Comparison of ENCODE assay signal across 13 mouse cellular contexts in the genomic region with DNA sequence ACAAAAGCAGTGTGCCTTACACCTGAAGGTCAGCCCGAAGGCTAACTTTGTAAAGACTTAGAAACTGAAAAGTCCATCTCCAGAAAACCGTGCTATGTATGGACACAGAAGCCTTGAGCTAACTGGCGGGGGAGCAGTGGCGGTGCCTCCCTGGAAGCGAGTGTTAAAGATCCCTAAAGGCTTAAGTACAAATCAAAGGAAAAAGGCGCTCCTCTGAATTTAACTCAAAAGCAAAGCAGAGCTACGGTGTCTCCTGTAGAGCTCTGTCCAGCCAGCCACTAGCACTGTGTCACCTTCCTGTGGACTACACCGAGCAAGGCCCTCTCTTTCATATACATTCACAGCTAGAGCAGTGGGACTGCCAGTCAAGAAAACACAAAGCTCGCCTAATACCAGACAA.
"Had no signal": no experiment of that assay in that cellular context is flagged by ENCODE, and none has a peak within 500 bp of the region (broad histone marks: within the 10 kb centered on the region; RNA-seq: fewer than 3 reads in every experiment).

No protein-coding gene starts in this region.

- H3K4me3 ChIP-seq: kidney, embryonic 15.5 days; limb, embryonic 13.5 days had no signal

- H3K9me3 ChIP-seq: kidney, embryonic 15.5 days; limb, embryonic 13.5 days had no signal

- H3K4me2 ChIP-seq: kidney, embryonic 15.5 days; limb, embryonic 13.5 days had no signal

- ATAC-seq: intestine, embryonic 16.5 days had no signal

- H3K27me3 ChIP-seq: kidney, embryonic 15.5 days; limb, embryonic 13.5 days had no signal

- DNase-seq: kidney, adult 2 months; kidney, postnatal 36 days; left cerebral cortex, postnatal 4 days; lung, adult 18-20 months; right cerebral cortex, adult 18-20 months; right cerebral cortex, postnatal 25 days; thymus, adult 2 months; thymus, postnatal 25 days had no signal

- H3K36me3 ChIP-seq: kidney, embryonic 15.5 days; limb, embryonic 13.5 days had no signal

- H3K9ac ChIP-seq: kidney, embryonic 15.5 days; limb, embryonic 13.5 days; liver, embryonic 14.5 days had no signal

- H3K27ac ChIP-seq: kidney, embryonic 15.5 days; limb, embryonic 13.5 days; liver, embryonic 14.5 days; stomach, postnatal 0 days had no signal

- H3K4me1 ChIP-seq: kidney, embryonic 15.5 days had no signal
